Mouse (Mus musculus): ENCODE data around the gene Fut4.

DNA sequence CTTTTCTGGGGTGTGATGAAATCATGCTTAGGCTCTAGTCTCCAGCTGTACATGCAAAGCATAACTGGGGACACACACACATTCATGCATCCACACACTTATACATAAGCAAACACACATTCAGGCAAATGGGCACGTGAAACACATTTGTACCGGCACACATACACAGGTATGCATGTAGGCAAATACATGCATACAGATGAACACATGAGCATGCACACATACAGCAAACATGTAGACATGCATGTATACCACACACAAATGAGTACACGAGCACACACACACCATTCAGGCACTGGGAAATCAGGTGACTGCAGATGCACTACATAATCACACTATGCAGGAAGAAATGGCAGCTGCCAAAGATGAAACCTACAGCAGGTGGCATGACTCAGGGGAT is 41.3 kb downstream of the Fut4 start:
- TF ChIP-seq POLR2A (IDR thresholded peaks at IDR 0.05; ENCODE audit: insufficient read depth, low read depth, low read length) (no peak), CTCF (IDR thresholded peaks at IDR 0.05; ENCODE audit: insufficient read depth, low read depth, low read length) (no peak)

Data from olfactory bulb, adult 2 months (tissue).